In genomic region chr15:12360519-12361212, GRCm38 (mm10) we compare ENCODE assay signal across 13 mouse cellular contexts. TPM values are rescaled to one million over a fixed set of nuclear protein-coding genes. Genes with fewer than 3 reads are reported as not detected.
"Had no signal": no experiment of that assay in that cellular context is flagged by ENCODE, and none has a peak within 500 bp of the region (broad histone marks: within the 10 kb centered on the region; RNA-seq: fewer than 3 reads in every experiment).

No protein-coding gene starts in this region.

- H3K27me3 ChIP-seq: liver, embryonic 15.5 days; lung, embryonic 15.5 days; neural tube, embryonic 15.5 days had no signal

- H3K4me1 ChIP-seq: lung, embryonic 15.5 days had no signal

- H3K4me2 ChIP-seq: liver, embryonic 11.5 days; liver, embryonic 15.5 days; lung, embryonic 15.5 days; neural tube, embryonic 15.5 days had no signal

- H3K9me3 ChIP-seq: liver, embryonic 15.5 days; lung, embryonic 15.5 days; neural tube, embryonic 15.5 days had no signal

- H3K27ac ChIP-seq: liver, embryonic 15.5 days; lung, embryonic 15.5 days; neural tube, embryonic 15.5 days; stomach, postnatal 0 days had no signal

- H3K4me3 ChIP-seq: liver, embryonic 15.5 days; lung, embryonic 15.5 days; neural tube, embryonic 15.5 days had no signal

- H3K9ac ChIP-seq: liver, embryonic 15.5 days; lung, embryonic 15.5 days; neural tube, embryonic 15.5 days had no signal

- ATAC-seq: inflammation-experienced regulatory T-cells, adult 6 months; intestine, postnatal 0 days had no signal

- DNase-seq: kidney, adult 8-10 months; kidney, postnatal 25 days; midbrain, embryonic 14.5 days; right cerebral cortex, adult 18-20 months; thymus, postnatal 4 days had no signal

RNA-seq across cellular contexts. Expression of gene 1810049J17Rik, which starts 39.0 kb away (rescaled TPM):
- total RNA-seq: monocyte, adult 5-6 weeks had no signal
- polyA plus RNA-seq: inflammation-experienced regulatory T-cells, adult 6 months; neural tube, embryonic 15.5 days had no signal
